Mouse (Mus musculus): ENCODE results near the gene Arfgap2.

The Arfgap2 gene

GRCm38 (mm10) chr2:91308680-91309079 is 43.9 kb downstream of the Arfgap2 start:
- no peak for DNase-seq (ENCODE audit: low spot score)

- DNase-seq (ENCODE audit: low spot score): no peak
These were observed 44.8 kb downstream of the Arfgap2 start for GRCm38 (mm10) chr2:91309546-91309945.

- no peak for DNase-seq (ENCODE audit: low spot score)
These were observed 48.0 kb downstream of the Arfgap2 start for GRCm38 (mm10) chr2:91312578-91313311.

GRCm38 (mm10) chr2:91314184-91314583 is 49.4 kb downstream of the Arfgap2 start:
- DNase-seq (ENCODE audit: low spot score): no peak

- DNase-seq (ENCODE audit: low spot score): no peak
These were observed 56.1 kb downstream of the Arfgap2 start for GRCm38 (mm10) chr2:91320559-91321529.

DNA sequence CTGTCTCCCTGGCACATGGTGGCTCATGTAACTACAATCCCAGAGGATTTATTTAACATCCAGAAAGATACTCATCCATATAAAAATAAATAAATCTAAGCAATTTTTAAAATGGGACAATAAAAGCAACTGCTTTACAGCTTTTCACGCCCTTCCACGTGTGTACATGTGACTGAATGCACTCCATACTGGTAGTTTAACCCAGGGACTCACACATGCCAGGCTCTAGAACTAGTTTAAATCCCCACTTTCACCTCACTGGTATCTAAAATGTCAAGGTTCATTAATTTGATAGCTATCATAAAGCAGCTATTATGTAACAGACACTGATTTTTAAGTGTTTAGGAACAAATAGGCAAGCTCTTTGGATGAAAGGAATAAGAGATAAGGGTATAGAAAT is 57.1 kb downstream of the Arfgap2 start:
- DNase-seq (ENCODE audit: low spot score): no peak

DNA sequence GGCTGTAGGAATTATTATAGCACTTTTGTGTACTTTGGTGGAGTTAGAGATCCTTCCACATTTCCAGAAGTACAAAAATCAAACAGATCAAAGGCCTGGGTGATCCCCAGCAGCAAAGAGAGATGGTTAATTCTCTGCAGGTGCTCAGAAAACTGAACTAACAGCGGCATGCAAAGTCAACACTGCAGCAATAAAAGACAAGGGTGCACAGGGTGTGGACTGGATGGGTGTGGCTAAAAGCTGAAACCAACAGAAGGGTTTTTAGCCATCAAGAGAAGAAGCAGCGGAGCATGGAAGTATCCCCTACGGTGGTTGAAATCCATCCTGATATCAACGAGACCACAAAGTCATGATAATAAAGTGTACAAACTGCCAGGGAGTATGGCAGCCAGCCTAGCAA is 57.7 kb downstream of the Arfgap2 start:
- no peak for DNase-seq (ENCODE audit: low spot score)

DNA sequence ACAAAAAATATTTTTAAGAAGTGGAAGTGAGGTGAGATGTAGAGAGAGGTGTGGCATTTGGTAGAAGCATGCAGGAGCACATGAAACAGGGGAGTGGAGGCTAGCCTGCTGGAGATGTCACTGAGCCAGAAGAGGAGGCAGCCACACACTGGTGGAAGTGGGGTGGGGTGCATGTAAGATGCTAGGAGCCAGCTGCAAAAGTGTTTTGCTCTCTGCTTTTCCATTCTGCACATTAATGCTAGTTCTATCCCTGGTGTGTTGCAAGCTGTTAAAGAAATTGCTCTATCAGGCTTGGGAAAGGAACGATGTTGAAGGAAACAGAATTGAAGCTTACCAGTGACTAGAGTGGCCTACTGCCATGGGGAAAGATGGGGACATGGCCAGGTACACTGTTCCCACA is 59.6 kb downstream of the Arfgap2 start:
- no peak for DNase-seq (ENCODE audit: low spot score)

DNA sequence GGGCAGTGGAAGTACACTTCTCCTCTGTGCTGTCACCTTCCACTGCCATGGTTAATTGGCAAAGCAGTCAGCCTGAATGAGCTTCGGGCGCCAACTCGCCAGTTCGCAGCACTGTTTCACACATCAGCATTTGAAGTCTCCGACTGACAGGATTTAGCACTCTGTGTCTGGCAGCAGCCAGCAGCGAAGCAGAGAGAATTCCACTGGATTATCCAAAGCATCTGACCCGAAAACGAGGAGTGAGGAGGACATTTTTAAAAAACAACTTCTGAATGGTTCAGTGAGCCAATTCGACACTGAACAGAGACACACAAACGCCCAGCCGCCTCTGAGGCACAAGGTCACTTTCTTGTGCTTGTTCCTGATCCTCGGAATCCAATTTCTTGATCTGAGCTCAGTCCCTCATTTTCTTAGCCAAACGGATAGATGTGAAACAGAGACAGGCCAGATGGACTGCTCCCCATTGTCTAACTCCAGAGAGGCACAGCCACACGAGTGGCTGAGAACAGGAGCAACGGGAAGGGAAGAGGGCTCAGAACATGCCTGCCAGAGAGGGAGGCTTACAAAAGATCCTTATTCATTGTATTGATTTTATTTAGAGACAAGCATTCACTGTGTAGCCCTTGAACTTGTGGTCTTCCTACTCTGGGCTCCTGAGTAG is 60.1 kb downstream of the Arfgap2 start:
- DNase-seq (ENCODE audit: low spot score): no peak

All from spleen, adult 12 weeks (tissue).